Mouse (Mus musculus): ENCODE results near the gene Gm20532. TPM values are rescaled to one million over a fixed set of nuclear protein-coding genes. Genes with fewer than 3 reads are reported as not detected.
A peak's percentile ranks its signal among the peaks of the same experiment; 100 is the strongest.

Gm20532 gene
- polyA plus RNA-seq, 1 experiment from 2014 or later = 0.22 TPM

DNA sequence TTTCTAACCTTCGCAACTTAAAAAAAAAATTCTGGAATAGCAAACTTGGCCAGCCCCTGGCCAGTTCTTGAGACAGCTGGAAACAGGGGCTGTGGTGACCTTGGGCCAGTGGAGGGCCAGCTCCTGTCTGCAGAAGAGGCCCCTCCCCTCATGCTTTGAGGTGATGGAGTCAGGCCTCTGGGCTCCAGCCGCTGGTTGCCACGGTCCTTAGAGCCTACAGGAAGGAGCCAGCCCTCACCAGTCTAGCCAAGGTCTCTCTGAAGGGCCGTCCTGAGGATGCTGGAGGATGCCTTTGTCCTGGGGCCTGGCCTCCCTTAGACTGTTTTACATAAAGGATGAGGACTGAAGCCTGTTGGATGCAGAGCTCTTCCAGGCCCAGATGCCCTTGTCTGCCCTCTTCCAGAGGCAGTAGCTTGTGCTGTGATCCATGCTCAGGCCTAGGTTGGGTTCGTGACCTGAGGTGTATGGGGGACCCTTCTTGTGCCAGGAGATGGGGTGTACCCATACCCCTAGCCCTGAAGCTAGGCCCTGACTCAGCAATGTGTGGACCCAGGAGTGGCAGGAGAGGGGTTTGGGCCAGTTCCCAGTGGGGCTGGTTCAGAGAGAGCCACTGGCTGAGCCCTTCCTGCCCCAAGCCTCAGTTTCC is 42.5 kb downstream of the Gm20532 start:
- no peak overlapping the region for H3K4me3 ChIP-seq (ENCODE audit: inconsistent target)
- H3K27ac ChIP-seq = no peak overlapping the region
- H3K79me2 ChIP-seq (ENCODE audit: inconsistent target) = no peaks in the 10 kb centered on the region
- H3K36me3 ChIP-seq (ENCODE audit: inconsistent target) = no peaks in the 10 kb centered on the region
- WGBS (ENCODE audit: missing documents) = 37% methylated on average over 5 of the region's 5 CpGs

DNA sequence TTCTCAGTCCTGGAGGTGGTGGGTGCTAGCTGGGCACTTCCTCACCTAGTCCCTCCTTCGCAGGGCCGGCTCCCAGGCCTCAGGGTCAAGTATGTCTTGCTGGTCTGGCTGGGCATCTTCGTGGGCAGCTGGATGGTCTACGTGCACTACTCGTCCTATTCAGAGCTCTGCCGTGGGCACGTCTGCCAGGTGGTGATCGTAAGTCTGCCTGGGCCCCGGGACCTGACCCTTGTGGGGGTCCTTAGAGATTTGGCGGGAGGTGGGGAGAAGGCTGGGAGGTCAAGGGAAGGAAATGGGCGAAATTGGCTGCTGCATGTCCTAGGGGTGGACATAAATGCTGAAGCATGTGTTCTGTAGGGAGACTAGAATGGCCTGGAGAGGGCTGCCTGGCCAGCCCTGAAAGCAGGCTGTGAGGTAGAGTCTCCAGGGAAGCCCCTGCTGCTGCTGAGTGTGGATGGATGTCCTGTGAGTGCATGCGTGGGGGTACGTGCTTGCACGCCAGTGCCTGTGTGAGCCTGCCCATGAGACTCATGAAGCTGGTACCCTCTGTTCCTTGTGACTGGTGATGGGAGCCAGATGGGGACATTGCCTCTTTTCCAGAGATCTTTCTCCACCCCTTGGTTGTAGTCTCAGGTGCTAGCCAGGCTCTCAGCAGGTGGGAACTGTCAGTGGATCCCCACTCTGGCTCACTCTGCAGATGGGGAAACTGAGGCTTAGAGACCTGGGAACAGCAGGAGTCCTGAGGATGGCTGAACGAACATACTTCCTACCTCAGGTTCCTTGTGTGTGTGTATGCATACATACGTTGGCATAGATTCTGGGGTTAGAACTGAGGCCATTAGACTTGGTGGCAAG is 46.3 kb downstream of the Gm20532 start:
- 87% methylated on average over 16 of the region's 16 CpGs for WGBS (ENCODE audit: missing documents)
- H3K79me2 ChIP-seq (ENCODE audit: inconsistent target) = peaks cover 7% of the 10 kb centered on the region; the same call in 1 of the 2 replicates
- H3K36me3 ChIP-seq (ENCODE audit: inconsistent target) = peaks cover 31% of the 10 kb centered on the region
- H3K27ac ChIP-seq = no peak overlapping the region
- no peak overlapping the region for H3K4me3 ChIP-seq (ENCODE audit: inconsistent target)

DNA sequence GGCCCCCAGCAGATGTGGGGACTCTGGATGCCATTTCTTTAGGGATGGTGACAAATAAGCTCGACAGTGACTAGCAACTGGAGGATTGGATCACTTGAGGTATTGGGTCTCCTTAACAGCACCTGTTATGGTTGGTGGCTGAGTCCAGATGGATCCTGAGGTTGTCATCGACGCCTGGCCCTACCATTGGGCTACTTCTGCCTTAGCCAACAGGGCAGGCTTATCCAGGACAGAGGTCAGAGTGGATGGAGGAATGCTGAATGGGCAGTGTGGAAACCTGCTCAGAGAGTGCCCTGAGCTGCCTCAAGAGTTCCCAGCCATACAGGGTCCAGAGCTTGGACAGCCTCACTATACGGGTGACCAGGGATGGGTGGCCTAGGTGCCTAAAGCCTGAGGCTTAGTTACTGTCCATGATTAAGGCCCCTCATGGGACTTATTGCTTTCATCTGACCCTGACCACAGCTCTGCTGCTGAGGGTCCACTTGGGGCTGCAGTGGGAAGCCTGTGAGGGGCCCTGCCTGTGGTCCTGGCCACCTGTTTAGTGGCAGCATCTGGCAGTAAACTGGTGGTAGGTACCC is 47.6 kb downstream of the Gm20532 start:
- Histone ChIP-seq H3K79me2 (ENCODE audit: inconsistent target) (peaks cover 20% of the 10 kb centered on the region), H3K27ac (no peak overlapping the region), H3K36me3 (ENCODE audit: inconsistent target) (peaks cover 31% of the 10 kb centered on the region), H3K4me3 (ENCODE audit: inconsistent target) (no peak overlapping the region)
- 76% methylated on average over 4 of the region's 4 CpGs for WGBS (ENCODE audit: missing documents)

DNA sequence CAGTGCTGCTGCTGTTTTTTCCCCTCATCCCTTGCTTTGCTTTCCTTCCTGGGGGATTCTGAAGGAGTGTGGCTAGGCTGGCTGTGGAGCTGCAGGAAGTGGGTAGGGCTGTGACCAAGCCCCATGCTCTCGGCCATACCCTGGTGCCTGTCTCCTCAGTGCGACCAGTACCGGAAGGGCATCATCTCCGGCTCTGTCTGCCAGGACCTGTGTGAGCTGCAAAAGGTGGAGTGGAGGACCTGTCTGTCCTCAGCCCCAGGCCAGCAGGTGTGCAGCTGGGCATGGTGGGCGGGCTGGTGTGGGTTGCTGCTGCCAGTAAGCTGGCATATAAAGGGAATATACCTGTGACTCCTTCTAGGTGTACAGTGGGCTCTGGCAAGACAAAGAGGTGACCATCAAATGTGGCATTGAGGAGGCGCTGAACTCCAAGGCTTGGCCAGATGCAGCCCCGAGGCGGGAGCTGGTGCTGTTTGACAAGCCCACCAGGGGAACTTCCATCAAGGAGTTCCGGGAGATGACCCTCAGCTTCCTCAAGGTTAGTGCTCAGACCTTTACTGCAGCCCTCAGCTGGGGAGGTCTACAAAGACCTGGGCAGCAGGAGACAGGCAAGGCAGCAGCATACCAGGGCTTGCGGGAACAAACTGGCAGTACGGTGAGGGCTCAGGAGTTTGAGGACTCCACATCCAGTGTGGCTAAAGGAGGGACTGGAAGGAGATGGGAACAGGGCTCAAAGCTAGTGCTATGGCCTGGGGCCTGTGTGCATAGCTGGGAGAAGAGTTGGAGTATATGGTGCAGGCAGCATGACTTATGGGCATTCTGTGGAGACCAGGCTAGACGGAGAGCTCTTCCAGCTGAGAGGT is 48.4 kb downstream of the Gm20532 start:
- peaks cover 31% of the 10 kb centered on the region for H3K36me3 ChIP-seq (ENCODE audit: inconsistent target)

DNA sequence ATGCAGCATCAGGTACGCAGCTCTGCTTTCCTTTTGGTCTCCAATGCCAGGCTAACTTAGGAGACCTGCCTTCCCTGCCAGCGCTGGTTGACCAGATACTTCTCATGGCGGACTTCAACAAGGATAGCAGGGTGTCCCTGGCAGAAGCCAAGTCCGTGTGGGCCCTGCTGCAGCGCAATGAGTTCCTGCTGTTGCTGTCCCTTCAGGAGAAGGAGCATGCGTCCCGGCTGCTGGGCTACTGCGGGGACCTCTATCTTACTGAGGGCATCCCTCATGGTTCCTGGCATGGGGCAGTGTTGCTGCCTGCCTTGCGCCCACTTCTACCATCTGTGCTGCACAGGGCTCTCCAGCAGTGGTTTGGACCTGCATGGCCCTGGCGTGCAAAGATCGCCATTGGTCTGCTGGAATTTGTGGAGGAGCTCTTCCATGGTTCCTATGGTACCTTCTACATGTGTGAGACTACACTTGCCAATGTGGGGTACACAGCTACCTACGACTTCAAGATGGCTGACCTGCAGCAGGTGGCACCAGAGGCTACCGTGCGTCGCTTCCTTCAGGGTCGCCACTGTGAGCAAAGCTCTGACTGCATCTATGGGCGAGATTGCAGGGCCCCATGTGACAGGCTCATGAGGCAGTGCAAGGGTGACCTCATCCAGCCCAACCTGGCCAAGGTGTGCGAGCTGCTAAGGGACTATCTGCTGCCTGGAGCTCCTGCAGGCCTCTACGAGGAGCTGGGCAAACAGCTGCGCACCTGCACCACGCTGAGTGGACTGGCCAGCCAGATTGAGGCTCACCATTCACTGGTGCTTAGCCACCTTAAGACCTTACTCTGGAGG is 49.3 kb downstream of the Gm20532 start:
- peaks cover 31% of the 10 kb centered on the region for H3K36me3 ChIP-seq (ENCODE audit: inconsistent target)
- WGBS (ENCODE audit: missing documents) = 87% methylated on average over 19 of the region's 21 CpGs
- H3K4me3 ChIP-seq (ENCODE audit: inconsistent target) = no peak overlapping the region
- no peak overlapping the region for H3K27ac ChIP-seq
- H3K79me2 ChIP-seq (ENCODE audit: inconsistent target) = peaks cover 28% of the 10 kb centered on the region

More for the DNA sequence above, 48.4 kb downstream of the Gm20532 start:
- Histone ChIP-seq H3K79me2 (ENCODE audit: inconsistent target) (peaks cover 28% of the 10 kb centered on the region), H3K27ac (no peak overlapping the region), H3K4me3 (ENCODE audit: inconsistent target) (no peak overlapping the region)
- 57% methylated on average over 12 of the region's 12 CpGs for WGBS (ENCODE audit: missing documents)

DNA sequence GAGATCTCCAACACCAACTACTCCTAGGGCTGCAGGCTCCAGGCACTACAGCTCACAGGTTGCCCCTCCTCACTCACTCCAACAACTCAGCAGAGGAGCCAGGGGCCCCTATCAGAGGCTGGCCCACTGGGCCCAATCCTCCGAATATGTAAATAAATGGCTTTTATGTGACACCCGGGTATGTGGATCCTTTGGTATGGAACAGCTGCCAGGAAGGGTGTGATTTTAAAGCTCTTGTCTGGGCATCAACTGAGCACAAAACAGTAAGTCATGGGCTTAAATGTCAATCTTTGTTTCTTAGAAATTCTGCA is 49.8 kb downstream of the Gm20532 start:
- no peak overlapping the region for H3K27ac ChIP-seq
- 78% methylated on average over 2 of the region's 2 CpGs for WGBS (ENCODE audit: missing documents)
- no peak overlapping the region for H3K4me3 ChIP-seq (ENCODE audit: inconsistent target)
- peaks cover 31% of the 10 kb centered on the region for H3K36me3 ChIP-seq (ENCODE audit: inconsistent target)
- peaks cover 28% of the 10 kb centered on the region for H3K79me2 ChIP-seq (ENCODE audit: inconsistent target)

DNA sequence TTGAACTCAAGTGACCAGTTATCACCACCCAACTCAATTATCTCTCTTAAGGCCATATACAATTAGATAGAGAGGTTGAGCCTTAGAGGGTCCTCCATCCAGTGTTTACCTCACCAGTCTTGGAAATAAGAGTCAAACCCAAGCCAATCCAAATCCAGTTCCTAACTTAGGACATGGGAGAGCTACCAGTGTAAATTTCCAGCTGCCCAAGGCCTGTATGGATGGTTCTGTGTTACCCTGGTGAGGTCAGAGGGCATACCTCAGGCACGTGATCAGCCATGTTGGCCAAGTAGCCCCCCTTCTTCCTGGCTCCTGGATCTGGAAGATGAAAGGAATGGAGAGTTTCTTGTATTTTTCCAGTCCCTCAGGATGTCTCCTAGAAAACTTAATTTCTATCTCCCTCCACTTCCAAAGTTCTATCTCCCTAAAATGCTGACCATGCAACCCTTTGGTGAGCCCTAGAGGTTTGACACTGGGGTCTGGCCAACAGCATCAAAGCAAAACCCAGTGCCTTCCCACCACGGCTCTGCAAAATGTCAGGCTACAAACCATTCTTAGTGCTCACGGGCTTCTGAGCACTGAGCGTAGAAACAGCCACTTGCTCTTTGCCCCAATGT is 51.0 kb downstream of the Gm20532 start:
- H3K4me3 ChIP-seq (ENCODE audit: inconsistent target) = no peak overlapping the region
- peaks cover 28% of the 10 kb centered on the region for H3K79me2 ChIP-seq (ENCODE audit: inconsistent target)
- peaks cover 31% of the 10 kb centered on the region for H3K36me3 ChIP-seq (ENCODE audit: inconsistent target)
- H3K27ac ChIP-seq = no peak overlapping the region
- 89% methylated on average over 4 of the region's 4 CpGs for WGBS (ENCODE audit: missing documents)

DNA sequence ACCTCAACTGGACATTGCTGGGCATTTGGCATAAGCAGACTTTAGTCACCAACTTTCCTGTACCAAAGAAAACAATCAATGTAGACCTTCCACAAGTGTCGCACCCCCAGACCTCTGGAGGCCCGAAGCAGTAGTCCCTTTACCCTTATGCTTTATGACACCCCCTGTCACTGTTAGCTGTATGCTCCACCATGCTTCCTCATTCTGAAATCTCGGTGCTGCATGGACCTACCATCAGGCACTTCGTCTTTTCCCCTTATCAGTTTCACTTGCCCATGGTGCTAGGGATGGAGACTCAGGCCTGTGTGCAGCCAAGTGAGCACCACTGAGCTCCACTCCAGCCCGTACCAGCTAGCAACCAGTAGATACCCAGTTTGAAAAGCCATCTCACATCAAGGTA is 51.6 kb downstream of the Gm20532 start:
- Histone ChIP-seq H3K36me3 (ENCODE audit: inconsistent target) (peaks cover 31% of the 10 kb centered on the region), H3K79me2 (ENCODE audit: inconsistent target) (peaks cover 28% of the 10 kb centered on the region), H3K27ac (no peak overlapping the region), H3K4me3 (ENCODE audit: inconsistent target) (no peak overlapping the region)
- WGBS (ENCODE audit: missing documents) = 37% methylated on average over 5 of the region's 5 CpGs

DNA sequence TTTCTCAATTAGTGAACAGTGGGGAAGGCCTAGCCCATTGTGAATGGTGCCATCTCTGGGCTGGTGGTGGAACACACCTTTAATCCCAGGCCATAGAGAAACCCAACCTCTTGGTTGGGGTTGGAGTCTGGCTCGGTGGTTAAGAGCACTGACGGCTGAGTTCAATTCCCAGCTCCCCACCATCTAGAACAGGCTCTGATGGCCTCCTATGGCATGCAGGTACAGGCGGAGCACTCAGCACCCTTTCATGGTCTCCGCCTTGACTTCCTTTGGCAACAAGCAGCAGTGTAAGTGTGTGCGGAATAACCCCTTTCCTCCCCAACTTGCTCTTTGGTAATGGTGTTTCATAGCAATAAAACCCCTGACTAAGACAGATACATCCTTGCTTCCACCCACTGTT is 52.1 kb downstream of the Gm20532 start:
- peak overlapping the region; percentile 99; the same call in 1 of the 2 replicates for H3K4me3 ChIP-seq (ENCODE audit: inconsistent target)
- 55% methylated on average over 5 of the region's 5 CpGs for WGBS (ENCODE audit: missing documents)
- H3K27ac ChIP-seq = no peak overlapping the region
- peaks cover 31% of the 10 kb centered on the region for H3K36me3 ChIP-seq (ENCODE audit: inconsistent target)
- H3K79me2 ChIP-seq (ENCODE audit: inconsistent target) = peaks cover 28% of the 10 kb centered on the region

DNA sequence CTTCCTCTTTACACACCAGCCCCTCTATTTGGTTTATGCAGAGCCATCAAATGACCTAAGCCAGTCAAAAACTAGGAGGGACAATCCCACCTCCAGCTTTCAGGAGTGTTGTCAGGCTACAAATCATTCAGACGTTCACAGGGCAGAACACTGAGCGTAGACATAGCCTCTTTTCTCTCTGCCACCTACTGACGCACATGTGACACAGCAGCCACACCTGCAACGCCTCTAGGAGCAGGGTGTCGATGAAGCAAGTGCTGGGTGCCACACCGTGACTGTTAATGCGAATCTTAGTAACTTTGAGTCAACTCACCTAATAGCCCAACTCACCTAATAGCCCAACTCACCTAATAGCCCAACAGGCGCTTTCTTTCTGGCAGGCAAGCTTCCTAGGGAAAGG is 52.6 kb downstream of the Gm20532 start:
- 4% methylated on average over 8 of the region's 8 CpGs for WGBS (ENCODE audit: missing documents)
- peak overlapping the region; percentile 84 for H3K27ac ChIP-seq
- H3K79me2 ChIP-seq (ENCODE audit: inconsistent target) = peaks cover 28% of the 10 kb centered on the region
- peak overlapping the region; percentile 99 for H3K4me3 ChIP-seq (ENCODE audit: inconsistent target)
- H3K36me3 ChIP-seq (ENCODE audit: inconsistent target) = peaks cover 31% of the 10 kb centered on the region

DNA sequence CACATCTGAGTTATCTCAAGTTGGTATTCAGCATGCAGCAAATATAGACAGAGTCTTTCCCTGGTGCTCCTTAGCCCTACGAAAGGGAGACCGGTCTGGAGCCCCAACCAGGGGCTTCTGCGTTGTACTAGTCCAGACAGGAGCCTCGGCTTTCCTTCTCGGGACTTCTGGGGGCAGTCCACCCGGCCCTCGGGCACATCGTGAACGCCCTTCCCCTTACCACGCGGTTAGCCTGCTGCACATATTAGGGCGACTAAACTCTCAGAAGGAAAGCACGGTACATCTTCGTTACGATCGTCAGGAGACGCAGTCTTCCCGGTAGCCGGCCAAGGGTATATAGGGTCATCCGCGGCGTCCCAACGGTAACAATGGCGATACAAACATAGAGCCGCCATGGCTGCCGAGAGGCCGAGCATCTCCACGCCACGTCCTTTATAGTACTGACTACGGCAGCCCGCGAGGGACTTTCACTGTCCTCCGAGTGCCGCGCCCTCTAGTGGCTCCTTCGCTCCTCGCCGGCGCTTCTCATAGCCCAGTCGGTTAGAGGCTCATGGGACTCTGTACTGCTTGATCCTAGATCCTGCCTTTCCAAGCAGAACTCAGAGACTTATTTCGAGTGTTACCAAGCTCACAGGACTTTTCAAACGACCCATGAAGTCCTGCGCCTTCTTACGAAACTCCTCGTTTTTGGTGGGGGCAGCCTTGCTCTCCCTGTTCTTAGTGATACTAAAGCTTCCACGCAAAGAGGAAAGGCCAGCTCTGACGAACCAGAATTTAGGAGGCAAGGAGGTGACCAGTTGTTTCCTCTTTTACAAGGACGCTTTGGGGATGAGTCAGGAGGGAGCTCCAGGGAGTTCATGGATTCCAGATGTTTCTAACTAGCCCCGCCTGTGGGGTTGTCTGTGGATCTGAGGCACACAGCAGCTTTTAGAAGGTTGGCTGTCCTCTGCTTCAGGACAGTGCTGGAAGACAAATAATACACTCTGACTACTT is 53.7 kb downstream of the Gm20532 start:
- Histone ChIP-seq H3K36me3 (ENCODE audit: inconsistent target) (peaks cover 26% of the 10 kb centered on the region), H3K4me3 (ENCODE audit: inconsistent target) (peak overlapping the region; percentile 99), H3K27ac (peak overlapping the region; percentile 84), H3K79me2 (ENCODE audit: inconsistent target) (peaks cover 28% of the 10 kb centered on the region)
- WGBS (ENCODE audit: missing documents) = 3% methylated on average over 48 of the region's 49 CpGs

DNA sequence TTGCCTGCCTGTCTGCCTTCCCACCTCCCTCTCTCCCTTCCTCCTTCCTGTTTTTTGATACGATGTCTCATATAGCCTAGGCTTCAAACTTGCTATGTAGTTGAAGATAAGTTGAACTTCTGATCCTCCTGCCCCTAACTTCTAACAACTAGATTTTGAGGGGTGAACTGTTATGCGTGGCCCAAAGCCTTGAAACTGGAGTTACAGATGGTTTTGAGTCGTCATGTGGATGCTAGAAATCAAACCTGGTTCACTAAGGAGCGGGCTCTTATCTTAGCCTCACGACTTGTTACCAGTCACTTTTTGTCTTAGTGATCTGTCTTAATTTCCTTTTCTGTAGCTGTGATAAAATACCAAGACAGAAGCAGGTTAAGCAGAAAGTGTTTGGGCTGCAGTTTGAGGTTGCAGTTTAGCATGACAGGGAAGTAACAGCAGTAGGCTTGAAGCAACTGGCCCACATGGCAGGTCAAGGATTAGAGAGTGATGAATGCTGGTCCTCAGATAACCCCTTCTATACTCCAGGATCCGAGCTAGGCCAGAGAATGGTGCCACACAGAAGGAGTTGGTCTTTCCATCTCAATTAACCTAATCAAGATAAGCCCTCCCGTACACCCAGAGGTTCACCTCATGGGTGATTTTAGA is 54.7 kb downstream of the Gm20532 start:
- no peak overlapping the region for H3K4me3 ChIP-seq (ENCODE audit: inconsistent target)
- peaks cover 28% of the 10 kb centered on the region for H3K79me2 ChIP-seq (ENCODE audit: inconsistent target)
- H3K36me3 ChIP-seq (ENCODE audit: inconsistent target) = peaks cover 17% of the 10 kb centered on the region
- peak overlapping the region; percentile 84 for H3K27ac ChIP-seq
- 79% methylated on average over 7 of the region's 7 CpGs for WGBS (ENCODE audit: missing documents)

Measured in macrophage (primary cell).